Mouse (Mus musculus): ENCODE results near the gene Grin2a. TPM values are rescaled to one million over a fixed set of nuclear protein-coding genes. Genes with fewer than 3 reads are reported as not detected.

Gene Grin2a
- polyA plus RNA-seq, 1 experiment, result not detected

DNA sequence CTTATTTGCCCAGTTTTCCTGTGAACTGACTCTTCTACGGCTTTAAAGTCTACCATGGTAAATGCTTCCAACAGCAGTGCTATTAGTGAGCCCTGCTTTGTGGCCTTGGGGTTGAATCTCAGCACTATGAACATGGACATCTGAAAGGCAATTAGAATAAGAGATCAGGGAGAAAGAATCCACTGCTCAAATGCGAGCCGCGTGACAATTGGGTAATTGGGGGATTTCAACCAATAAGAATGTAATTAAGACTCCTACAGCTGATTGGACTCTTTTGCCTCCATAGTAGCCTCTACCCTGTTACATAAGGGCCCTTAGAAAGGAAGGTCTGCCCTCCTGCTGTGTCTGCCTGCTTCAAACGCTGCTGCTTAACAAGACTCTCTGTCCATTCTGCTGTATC lies 315.4 kb downstream of the Grin2a start:
- no peak overlapping the region for H3K27ac ChIP-seq (ENCODE audit: insufficient read depth, low read depth, low read length)

DNA sequence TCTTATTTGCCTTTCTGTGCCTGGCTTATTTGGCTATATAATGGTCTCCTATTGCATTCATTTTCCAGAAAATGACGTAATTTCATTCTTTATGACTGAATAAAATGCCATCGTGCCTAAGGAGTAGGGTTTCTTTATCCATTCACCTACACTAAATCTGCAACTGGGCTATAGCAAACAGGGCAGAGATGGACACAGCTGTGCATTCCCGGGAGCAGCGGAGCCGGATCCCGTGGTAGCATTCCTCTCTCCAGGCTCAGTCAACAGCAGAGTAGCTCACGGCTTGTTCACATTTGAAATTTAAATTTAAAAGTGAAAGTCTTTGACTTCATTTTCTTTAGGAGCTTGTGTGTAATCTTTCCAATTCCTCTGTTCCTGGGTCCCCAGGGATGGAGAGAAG lies 316.6 kb downstream of the Grin2a start:
- no peaks in the 10 kb centered on the region; the same call in 1 of the 2 replicates for H3K4me1 ChIP-seq (ENCODE audit: control insufficient read depth, insufficient read depth, low read length)
- 75% methylated on average over 7 of the region's 7 CpGs for WGBS
- no peak overlapping the region for H3K27ac ChIP-seq (ENCODE audit: insufficient read depth, low read depth, low read length)
- H3K4me3 ChIP-seq (ENCODE audit: insufficient read depth, low read depth, low read length), result no peak overlapping the region
- TF ChIP-seq POLR2A (IDR thresholded peaks at IDR 0.05; ENCODE audit: insufficient read depth, low read depth, low read length) (no peak), CTCF (IDR thresholded peaks at IDR 0.05; ENCODE audit: insufficient read depth, low read depth, low read length) (no peak)

More for the DNA sequence above, 315.4 kb downstream of the Grin2a start:
- TF ChIP-seq POLR2A (IDR thresholded peaks at IDR 0.05; ENCODE audit: insufficient read depth, low read depth, low read length), result no peak
- TF ChIP-seq CTCF (IDR thresholded peaks at IDR 0.05; ENCODE audit: insufficient read depth, low read depth, low read length), result no peak
- no peaks in the 10 kb centered on the region; the same call in 1 of the 2 replicates for H3K4me1 ChIP-seq (ENCODE audit: control insufficient read depth, insufficient read depth, low read length)
- H3K4me3 ChIP-seq (ENCODE audit: insufficient read depth, low read depth, low read length), result no peak overlapping the region
- 53% methylated on average over 5 of the region's 5 CpGs for WGBS

DNA sequence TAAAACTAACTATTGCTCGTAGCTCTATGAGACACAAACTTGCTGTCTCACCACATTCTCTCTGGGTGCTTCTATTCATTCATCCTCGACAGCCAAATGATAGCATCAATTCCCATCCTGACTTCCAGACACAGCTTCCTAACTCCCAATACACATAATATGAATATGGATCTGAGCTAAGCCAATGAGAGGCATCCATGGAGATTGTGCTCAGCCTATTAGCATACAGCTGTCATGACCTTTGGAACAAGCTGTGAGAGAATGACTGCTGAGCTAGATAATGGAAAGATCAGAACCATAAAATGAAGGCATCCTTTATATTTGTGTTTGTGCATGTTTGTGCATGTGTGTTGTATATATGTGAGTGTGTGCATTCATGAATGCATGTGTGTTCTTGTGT lies 323.0 kb downstream of the Grin2a start:
- 79% methylated on average over 2 of the region's 2 CpGs for WGBS
- Histone ChIP-seq H3K4me1 (ENCODE audit: control insufficient read depth, insufficient read depth, low read length) (peaks cover 3% of the 10 kb centered on the region), H3K27ac (ENCODE audit: insufficient read depth, low read depth, low read length) (no peak overlapping the region), H3K4me3 (ENCODE audit: insufficient read depth, low read depth, low read length) (no peak overlapping the region)
- TF ChIP-seq CTCF (IDR thresholded peaks at IDR 0.05; ENCODE audit: insufficient read depth, low read depth, low read length) (no peak), POLR2A (IDR thresholded peaks at IDR 0.05; ENCODE audit: insufficient read depth, low read depth, low read length) (no peak)

DNA sequence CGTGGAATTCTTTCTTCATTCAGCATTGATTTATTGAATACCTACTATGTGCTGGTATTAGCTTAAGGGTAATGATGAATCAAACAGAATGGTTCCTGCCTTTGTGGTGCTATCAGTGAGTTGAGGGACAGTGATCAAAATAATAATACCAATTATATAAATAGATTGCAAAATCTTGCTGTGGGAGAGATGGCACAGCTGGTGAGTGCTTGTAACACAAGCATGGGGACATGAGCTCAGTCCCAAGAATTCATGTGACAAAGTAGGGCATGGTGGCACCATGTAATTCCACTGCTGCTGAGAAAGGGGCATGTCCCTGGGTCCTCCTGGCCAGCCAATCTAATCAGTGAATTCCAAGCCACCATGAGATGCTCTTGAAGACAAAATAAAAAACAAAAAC lies 324.1 kb downstream of the Grin2a start:
- WGBS, result 35% methylated on average over 1 of the region's 1 CpGs
- Histone ChIP-seq H3K4me1 (ENCODE audit: control insufficient read depth, insufficient read depth, low read length) (peaks cover 3% of the 10 kb centered on the region), H3K27ac (ENCODE audit: insufficient read depth, low read depth, low read length) (no peak overlapping the region), H3K4me3 (ENCODE audit: insufficient read depth, low read depth, low read length) (no peak overlapping the region)
- TF ChIP-seq POLR2A (IDR thresholded peaks at IDR 0.05; ENCODE audit: insufficient read depth, low read depth, low read length), result no peak
- no peak for TF ChIP-seq CTCF (IDR thresholded peaks at IDR 0.05; ENCODE audit: insufficient read depth, low read depth, low read length)

DNA sequence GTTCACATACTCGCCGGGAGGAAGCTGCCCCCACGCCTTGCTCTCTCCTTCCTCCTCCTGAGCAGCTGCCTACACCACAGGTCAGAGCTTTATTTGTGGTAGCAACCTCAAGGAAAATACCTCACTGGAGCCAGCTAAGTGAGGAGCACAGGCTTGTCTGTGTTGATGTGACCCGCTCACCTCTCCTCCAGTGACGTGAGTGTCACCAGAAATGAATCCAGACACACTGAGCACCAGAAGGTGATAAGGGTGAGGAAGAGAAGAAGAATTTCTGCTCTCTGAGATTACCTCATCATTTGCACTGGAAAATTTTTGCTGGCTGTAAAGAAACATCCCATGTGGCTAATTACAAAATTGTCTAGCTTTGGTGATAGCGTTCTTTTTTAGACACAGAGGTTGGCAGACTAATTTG lies 324.6 kb downstream of the Grin2a start:
- H3K4me3 ChIP-seq (ENCODE audit: insufficient read depth, low read depth, low read length), result no peak overlapping the region
- TF ChIP-seq CTCF (IDR thresholded peaks at IDR 0.05; ENCODE audit: insufficient read depth, low read depth, low read length), result no peak
- WGBS, result 49% methylated on average over 6 of the region's 6 CpGs
- H3K27ac ChIP-seq (ENCODE audit: insufficient read depth, low read depth, low read length), result no peak overlapping the region
- H3K4me1 ChIP-seq (ENCODE audit: control insufficient read depth, insufficient read depth, low read length), result peaks cover 3% of the 10 kb centered on the region

DNA sequence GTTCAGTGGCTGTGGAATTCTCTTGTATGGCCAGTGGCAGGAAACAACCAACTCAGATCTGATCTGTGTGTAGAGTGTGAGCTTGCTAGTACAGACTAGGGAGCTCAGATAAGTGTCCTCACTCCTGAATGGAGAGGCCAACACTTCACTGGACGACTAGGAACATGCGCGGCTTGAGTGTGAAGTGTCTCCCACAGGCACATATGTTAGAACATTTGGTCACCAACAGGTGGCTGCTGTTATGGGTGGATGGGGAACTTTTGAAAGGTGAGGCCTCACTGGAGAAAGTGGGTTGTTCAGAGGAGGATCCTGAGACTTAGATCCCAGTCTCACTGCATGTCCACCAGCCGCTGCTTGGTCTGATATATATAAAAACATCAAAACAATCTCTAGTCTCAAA lies 329.5 kb downstream of the Grin2a start:
- H3K27ac ChIP-seq (ENCODE audit: insufficient read depth, low read depth, low read length), result no peak overlapping the region
- no peak overlapping the region for H3K4me3 ChIP-seq (ENCODE audit: insufficient read depth, low read depth, low read length)
- peaks cover 3% of the 10 kb centered on the region for H3K4me1 ChIP-seq (ENCODE audit: control insufficient read depth, insufficient read depth, low read length)
- TF ChIP-seq POLR2A (IDR thresholded peaks at IDR 0.05; ENCODE audit: insufficient read depth, low read depth, low read length), result no peak
- no peak for TF ChIP-seq CTCF (IDR thresholded peaks at IDR 0.05; ENCODE audit: insufficient read depth, low read depth, low read length)
- 92% methylated on average over 4 of the region's 4 CpGs for WGBS

DNA sequence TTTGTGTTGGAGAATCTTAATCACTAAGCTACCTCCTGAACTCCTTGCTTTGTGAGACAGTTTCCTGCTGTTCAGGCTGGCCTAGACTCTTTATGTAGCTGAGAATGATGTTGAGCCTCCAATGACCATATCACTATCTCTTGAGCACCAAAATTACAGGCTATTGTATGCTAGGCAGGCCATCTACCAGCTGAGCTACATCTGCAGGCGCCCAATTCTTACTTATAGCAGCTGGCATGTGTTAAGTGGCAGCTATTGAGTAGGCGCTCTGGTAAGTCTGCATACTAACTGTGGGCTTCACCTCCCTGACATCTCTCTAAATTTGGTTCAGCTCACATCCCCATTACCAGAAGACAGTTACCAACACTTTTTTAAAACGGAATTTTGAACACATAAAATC lies 331.3 kb downstream of the Grin2a start:
- 54% methylated on average over 3 of the region's 3 CpGs for WGBS
- TF ChIP-seq CTCF (IDR thresholded peaks at IDR 0.05; ENCODE audit: insufficient read depth, low read depth, low read length) (no peak), POLR2A (IDR thresholded peaks at IDR 0.05; ENCODE audit: insufficient read depth, low read depth, low read length) (no peak)
- no peak overlapping the region for H3K4me3 ChIP-seq (ENCODE audit: insufficient read depth, low read depth, low read length)
- H3K27ac ChIP-seq (ENCODE audit: insufficient read depth, low read depth, low read length), result no peak overlapping the region
- no peaks in the 10 kb centered on the region for H3K4me1 ChIP-seq (ENCODE audit: control insufficient read depth, insufficient read depth, low read length)

DNA sequence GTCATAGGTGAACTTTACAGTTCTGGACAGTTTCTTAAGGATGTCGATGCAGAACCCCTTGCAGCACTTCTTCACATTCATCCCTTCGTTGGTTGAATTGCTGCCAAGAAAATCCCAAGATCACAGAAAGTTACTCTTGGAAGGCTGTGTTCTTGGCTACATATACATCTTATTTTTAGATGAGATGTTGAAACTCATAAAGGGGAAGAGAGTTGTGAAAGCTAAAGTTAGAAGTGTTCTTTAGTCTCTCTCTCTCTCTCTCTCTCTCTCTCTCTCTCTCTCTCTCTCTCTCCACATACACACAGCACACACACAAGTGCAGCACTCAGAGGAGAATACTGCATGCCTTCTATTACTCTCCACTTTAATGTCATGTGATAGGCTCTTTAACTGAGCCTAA lies 331.9 kb downstream of the Grin2a start:
- WGBS, result 64% methylated on average over 2 of the region's 2 CpGs
- no peak for TF ChIP-seq CTCF (IDR thresholded peaks at IDR 0.05; ENCODE audit: insufficient read depth, low read depth, low read length)
- no peaks in the 10 kb centered on the region for H3K4me1 ChIP-seq (ENCODE audit: control insufficient read depth, insufficient read depth, low read length)
- H3K4me3 ChIP-seq (ENCODE audit: insufficient read depth, low read depth, low read length), result no peak overlapping the region
- no peak overlapping the region for H3K27ac ChIP-seq (ENCODE audit: insufficient read depth, low read depth, low read length)

DNA sequence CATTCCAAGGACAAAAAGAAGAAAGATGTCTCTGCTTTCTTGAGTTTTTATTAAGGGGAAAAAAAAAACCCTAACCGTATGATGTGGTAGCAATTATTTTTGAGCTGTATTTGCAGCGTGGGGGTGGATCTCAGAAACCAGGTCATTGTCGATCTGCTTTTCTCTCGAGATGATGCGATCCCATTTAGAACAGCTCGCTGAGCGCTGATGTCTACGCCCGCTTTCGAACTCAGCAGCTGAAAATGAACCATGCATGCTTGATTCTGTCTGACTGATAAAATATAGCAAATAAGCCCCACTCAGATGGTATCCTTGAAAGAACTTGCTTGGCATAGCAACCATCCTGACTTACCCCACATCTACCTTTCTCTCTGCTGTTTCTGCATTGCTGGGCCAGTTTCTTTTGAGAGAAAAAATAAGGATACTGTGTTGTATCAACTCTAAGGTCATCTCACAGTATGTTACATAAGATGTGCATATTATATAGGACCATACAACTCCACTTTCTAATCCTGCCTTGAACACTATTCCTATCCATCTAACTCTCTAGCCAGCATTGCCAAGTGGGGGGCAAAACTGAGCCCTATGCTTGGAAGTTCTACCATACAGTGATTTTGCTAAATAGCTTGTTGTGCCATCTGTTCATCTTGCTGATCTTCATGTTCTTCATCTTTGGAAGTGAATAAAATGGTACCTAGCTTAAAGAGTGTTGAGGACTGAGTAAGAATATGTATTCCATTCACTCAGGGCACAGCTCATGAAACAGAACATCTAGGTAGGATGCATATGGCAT lies 369.5 kb downstream of the Grin2a start:
- WGBS, result 69% methylated on average over 10 of the region's 10 CpGs
- H3K27ac ChIP-seq (ENCODE audit: insufficient read depth, low read depth, low read length), result no peak overlapping the region

More for the DNA sequence above, 369.5 kb downstream of the Grin2a start:
- Histone ChIP-seq H3K4me3 (ENCODE audit: insufficient read depth, low read depth, low read length) (no peak overlapping the region), H3K4me1 (ENCODE audit: control insufficient read depth, insufficient read depth, low read length) (peaks cover 3% of the 10 kb centered on the region; the same call in 1 of the 2 replicates)
- TF ChIP-seq POLR2A (IDR thresholded peaks at IDR 0.05; ENCODE audit: insufficient read depth, low read depth, low read length), result no peak
- no peak for TF ChIP-seq CTCF (IDR thresholded peaks at IDR 0.05; ENCODE audit: insufficient read depth, low read depth, low read length)

Data from olfactory bulb, adult 2 months (tissue).